Mouse (Mus musculus): ENCODE results near the gene Acat3. TPM values are rescaled to one million over a fixed set of nuclear protein-coding genes. Genes with fewer than 3 reads are reported as not detected.
A peak's percentile ranks its signal among the peaks of the same experiment; 100 is the strongest.
"Not testable (repeated sequence)": the region's sequence is repeated elsewhere in the genome, so short reads cannot be mapped to it uniquely, and the experiment has no call there.

Acat3 gene
- 1.6 and 21.6 TPM in 2 replicates for total RNA-seq (2021)
- long read RNA-seq, experiment 1, partial matches to known transcripts = 1 of 2 reads
- long read RNA-seq, experiment 1, other reads (novel, unspliced or antisense) = 0 of 2 reads
- long read RNA-seq, experiment 2, transcript Acat3-201 (9 exons, 2,123 nt) = major isoform, 6 of 11 reads
- long read RNA-seq, experiment 2, partial matches to known transcripts = 0 of 11 reads
- long read RNA-seq, experiment 2, other reads (novel, unspliced or antisense) = 5 of 11 reads

DNA sequence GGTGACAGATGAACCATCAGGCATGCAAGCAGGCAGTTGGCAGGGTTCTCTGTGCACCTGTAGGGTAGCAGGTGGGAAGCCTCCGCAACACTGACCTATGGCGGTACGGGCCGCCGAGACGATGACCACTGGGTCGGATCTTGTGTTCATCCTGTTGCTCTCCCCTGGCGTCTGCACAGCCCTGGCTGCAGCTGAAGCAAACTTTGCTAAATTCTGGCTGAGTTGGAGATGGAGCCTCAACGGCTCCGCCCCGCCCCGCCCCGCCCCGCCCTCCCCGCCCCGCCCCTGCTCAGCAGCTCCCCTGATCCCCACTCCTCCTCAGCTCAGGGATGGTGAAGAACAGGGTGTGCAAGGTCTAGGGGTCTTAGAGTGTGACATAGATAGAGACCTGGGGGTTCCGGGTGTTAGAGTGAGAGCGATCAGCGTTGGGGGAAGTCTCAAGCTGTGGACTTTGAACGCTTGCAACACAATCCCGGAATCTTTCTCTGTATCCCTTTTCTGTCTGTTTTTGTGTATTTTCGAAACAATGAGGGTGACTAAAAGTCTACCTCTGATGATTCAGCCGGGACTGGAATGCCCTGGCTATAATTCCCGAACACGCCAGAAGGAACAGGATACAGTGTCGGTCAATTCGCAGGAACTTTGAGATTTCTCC is at the start of gene Acat3:
Gene Acat3 (minus strand): TSS at position 450 of the 655 bp plus-strand sequence.
- peak; percentile 31 for DNase-seq

DNA sequence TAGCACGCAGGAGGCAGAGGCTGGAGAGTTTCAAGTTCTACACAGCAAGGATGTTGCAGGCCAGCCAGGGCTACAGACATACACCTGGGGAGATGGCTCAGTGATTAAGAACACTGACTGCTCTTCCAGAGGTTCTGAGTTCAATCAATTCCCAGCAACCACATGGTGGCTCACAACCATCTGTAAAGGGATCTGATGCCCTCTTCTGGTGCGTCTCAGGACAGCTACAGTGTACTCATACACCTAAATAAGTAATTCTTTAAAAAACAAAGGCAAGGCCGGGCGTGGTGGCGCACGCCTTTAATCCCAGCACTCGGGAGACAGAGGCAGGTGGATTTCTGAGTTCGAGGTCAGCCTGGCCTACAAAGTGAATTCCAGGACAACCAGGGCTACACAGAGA is 47.7 kb upstream of the Acat3 start:
- not testable (repeated sequence) for DNase-seq

- no peak for DNase-seq
Observed at GRCm38 (mm10) chr17:12983988-12984387, 43.6 kb upstream of the Acat3 start.

DNA sequence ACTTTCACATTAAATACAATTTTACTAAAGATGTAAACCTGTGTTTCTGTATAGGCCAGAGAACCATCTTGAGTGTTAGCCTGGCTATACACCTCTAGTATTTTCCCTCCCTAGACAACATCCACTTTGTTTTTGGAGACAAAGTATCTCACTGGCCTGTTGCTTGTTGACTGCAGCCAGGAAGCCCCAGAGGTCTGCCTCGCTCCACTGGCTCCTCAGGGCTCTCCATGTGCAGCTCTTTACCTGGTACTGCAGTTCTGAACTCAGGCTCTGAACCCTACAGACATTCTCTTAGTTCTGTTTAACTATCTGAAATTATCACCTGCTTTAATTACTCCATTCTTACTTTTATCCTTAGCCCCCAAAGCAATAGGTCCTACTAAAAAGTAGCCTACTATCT is 38.1 kb upstream of the Acat3 start:
- no peak for DNase-seq

DNA sequence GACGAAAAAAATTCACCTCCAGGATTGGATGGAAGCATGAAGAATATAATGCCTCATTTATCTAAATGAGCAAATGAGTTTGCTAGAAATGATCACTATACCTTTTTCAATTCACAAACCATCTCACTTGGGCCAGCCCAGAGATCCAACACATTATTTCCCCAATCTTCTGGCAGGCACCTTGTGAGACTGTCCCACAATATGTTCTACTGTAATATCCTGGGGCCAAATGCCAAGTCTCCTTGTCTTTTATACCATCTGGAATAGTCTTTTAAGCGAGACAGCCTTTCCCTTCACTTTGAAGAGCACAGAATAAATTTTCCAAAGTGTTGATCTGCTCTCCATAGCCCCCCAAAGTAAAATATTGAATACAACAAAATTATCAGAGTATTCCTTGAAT is 33.5 kb upstream of the Acat3 start:
- DNase-seq = no peak

GRCm38 (mm10) chr17:12967173-12967572 is 26.8 kb upstream of the Acat3 start:
- DNase-seq = no peak

DNA sequence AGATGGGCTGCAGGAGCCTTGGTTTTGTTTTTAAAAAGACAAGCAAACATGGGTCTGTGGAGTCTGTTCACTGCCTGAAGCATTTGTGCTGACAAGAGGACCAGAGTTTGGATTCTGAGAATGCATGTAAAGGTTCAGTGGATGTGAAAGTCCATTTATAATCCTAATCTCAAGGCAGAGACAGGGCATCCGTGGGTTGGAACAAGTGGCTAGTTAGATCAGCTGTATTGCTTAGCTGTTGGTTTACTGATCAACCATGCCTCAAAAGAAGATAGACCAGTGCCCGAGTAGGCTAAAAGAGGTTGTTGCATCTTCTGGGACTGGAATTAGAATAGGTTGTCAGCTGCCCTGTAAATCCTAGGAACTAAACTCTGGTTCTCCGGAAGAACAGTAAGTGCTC is 23.1 kb upstream of the Acat3 start:
- DNase-seq = no peak

DNA sequence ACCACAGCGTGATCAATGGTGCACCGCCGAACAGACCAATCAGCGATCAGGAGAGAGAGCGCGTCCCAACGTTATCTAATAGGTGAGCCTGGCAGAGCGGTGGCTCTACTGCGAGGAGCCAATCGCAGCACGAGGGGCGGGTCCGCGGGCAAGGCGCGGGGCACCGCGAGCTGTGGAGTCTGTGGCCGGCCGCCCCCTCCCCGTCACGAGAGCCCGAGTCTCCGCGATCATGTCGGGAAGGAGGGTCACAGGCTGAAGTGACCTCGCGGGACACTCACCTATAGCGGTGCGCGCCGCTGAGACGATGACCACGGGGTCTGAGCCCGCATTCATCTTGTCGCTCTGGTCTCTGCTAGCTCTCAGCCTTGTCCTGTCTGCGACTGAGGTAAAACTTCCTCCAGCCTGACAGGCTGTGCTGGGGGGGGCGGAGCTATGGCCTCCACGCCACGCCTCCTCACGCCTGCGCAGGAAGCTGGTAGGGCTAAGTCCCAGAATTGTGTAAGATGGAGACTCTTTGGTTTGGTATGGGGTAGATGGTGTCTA is 20.0 kb upstream of the Acat3 start, which contains the start of gene Acat2:
Gene Acat2 (minus strand): TSS at position 417 of the 543 bp plus-strand sequence.
- peak; percentile 97 for DNase-seq

GRCm38 (mm10) chr17:12959377-12959776 is 19.0 kb upstream of the Acat3 start:
- DNase-seq = not testable (repeated sequence)

DNA sequence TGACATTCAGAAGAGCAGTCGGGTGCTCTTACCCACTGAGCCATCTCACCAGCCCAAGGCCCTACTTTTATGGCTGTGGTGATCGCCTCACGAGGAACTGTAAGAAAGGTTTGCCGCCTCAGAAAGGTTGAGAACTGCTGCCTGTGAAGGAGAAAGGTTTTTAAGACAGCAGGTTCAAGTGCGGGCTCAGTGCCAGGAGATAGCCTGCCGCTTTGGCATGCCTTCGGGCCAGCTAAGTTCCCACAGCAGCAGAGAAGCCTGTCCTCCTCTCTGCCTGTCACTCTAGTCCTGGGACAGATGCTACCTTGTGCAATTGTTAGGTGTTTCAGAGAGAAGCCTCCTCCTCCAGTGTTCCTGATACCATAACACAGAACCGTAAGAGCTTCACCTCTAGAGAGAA is 16.3 kb upstream of the Acat3 start:
- peak; percentile 50 for DNase-seq

- DNase-seq = no peak
Observed at GRCm38 (mm10) chr17:12949669-12950068, 9.3 kb upstream of the Acat3 start.

GRCm38 (mm10) chr17:12942459-12943162 is 2.2 kb upstream of the Acat3 start:
- DNase-seq = no peak

DNA sequence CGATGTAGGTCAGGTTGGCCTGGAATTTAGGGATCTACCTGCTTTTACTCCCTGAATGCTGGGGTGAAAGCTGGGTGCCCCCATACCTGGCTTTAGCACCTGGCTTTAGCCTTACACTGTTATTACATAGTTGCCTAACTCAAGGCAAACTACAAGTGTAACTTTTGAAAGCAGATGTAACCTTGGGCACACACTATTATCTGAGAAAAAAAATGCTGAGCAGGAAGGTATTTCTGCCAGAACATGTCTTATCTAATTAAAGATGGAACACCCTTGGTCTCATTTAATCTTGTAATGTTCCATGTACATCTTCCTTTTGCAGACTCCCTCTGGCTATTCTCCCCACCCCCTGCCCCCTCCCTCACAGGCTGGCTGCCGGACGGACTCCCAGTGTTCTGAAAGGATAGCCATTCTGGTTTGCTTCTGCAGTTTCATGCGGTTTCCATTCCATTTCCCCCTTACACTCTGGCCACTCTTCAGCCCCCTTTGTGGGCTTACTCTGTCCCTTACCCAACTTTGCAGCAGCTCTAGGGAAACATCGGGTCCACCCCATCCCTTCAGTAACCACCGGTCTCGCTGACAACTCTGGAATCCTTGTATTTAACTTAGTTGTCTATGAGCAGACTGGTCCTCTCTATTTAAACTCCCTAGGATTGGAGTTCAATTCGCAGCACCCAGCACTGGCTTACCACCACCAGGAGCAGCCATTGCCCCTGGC is 1.3 kb upstream of the Acat3 start:
- no peak for DNase-seq

DNA sequence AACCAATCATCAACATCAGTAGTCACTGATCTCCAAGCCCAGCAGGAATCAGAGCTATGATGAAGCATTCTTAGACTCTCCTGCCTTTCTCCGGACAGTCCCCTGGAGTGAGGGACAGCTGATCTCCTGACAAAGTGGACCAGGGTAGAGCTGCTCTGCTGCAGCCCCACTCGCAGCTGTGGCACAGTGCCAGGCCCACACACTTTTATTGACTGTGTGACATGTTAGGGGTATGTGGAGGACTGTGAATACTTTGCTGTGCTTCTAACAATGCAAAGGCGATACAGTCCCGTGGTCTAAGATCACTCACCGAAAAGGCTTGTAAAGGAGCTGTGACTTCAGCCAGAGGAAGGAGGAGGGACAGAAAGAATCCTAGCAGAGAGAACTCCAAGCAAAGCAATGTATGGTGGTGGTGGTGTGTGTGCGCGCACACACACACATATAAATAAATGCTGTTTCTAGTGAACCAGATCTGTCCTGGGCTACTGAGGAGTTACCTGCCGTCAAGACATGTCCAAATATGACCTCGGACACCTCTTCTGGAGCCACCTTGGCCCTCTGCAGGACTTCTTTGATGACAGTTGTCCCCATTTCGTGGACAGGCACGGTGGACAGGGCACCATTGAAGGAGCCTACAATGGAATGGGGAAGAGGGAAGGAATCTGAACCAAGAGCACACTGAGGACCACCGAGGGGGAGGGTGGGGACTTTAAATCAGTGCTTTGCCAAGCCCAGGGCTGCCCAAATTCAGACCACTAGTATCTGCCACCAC is 837 bp downstream of the Acat3 start:
- DNase-seq = not testable (repeated sequence)

DNA sequence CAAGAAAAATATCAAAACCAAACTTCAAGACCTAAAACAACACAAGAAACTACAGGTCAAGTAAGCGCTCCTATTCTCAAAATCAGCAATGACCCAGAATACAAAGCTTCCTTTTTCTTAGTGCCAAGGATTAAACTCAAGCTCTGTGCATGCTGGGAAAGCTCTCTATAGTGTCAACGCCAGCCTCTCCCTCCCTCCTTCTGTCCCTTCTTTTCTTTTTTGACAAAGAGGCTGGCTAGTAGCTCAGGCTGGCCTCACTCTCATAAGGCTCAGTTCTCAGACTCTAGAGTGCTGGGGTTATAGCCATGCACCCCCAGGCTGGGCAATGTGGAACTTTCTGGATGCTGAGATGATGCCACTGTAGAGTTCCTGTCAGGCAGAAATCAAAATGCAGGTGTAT is 2.3 kb downstream of the Acat3 start:
- no peak for DNase-seq

- no peak for DNase-seq
Observed at GRCm38 (mm10) chr17:12937412-12937970, 2.9 kb downstream of the Acat3 start.

- no peak for DNase-seq
Observed at GRCm38 (mm10) chr17:12935719-12936118, 4.7 kb downstream of the Acat3 start.

DNA sequence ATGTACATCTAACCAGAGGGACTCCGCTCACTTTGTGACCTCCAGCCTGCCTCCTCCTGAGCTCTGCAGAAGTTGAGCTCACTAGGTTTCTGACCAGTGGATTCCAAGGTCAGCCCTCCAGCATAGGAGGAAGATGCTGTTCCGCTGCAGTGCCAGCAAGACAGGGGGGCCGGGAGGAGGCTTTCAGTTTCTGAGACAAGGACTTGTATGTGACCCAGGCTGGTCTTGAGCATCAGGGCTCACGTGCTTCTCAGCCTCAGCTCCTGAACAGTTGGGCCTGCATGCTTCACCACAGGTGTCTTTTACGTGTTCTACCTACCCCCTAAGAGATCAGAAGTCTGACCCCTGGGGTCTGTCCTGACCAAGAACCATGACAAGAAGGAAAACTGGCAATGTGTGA is 8.8 kb downstream of the Acat3 start:
- not testable (repeated sequence) for DNase-seq

GRCm38 (mm10) chr17:12925703-12926180 is 14.7 kb downstream of the Acat3 start:
- no peak for DNase-seq

GRCm38 (mm10) chr17:12925001-12925400 is 15.4 kb downstream of the Acat3 start:
- DNase-seq = peak; percentile 27

DNA sequence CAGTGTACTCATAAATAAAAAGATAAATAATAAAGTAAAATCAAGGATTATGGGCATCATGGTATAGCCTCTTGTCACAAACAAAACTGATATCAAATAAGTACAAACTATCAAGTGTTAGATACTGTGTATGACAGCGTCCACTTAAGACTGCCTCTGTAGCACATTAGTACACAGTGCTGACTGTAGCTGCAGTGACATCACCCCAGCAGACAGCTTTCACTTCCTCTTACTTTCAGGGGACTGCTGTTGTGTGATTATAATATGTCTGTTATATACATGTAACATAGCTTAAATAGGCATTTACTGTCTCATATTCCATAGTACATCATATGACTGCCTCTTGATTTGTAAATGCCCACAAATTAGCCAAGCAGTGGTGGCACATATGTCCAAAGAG is 19.3 kb downstream of the Acat3 start:
- DNase-seq = no peak
